Mouse (Mus musculus): ENCODE results near the gene Stag1.

Stag1 gene

GRCm38 (mm10) chr9:100969461-100969860 lies 371.9 kb downstream of the Stag1 start:
- DNase-seq = no peak

- no peak for DNase-seq
Observed at GRCm38 (mm10) chr9:100978666-100979065, 381.1 kb downstream of the Stag1 start.

- no peak for DNase-seq
Observed at GRCm38 (mm10) chr9:100979260-100979659, 381.7 kb downstream of the Stag1 start.

GRCm38 (mm10) chr9:100982786-100983185 lies 385.2 kb downstream of the Stag1 start:
- no peak for DNase-seq

GRCm38 (mm10) chr9:100984381-100985310 lies 387.0 kb downstream of the Stag1 start:
- DNase-seq = no peak

GRCm38 (mm10) chr9:100987006-100987405 lies 389.4 kb downstream of the Stag1 start:
- DNase-seq = no peak

- no peak for DNase-seq
Observed at GRCm38 (mm10) chr9:100987850-100988249, 390.3 kb downstream of the Stag1 start.

GRCm38 (mm10) chr9:100990609-100991008 lies 393.0 kb downstream of the Stag1 start:
- DNase-seq = no peak

GRCm38 (mm10) chr9:100991321-100991720 lies 393.7 kb downstream of the Stag1 start:
- no peak for DNase-seq

- DNase-seq = no peak
Observed at GRCm38 (mm10) chr9:100992191-100992590, 394.6 kb downstream of the Stag1 start.

- no peak for DNase-seq
Observed at GRCm38 (mm10) chr9:100993937-100994336, 396.3 kb downstream of the Stag1 start.

- no peak for DNase-seq
Observed at GRCm38 (mm10) chr9:100997138-100997537, 399.5 kb downstream of the Stag1 start.

- no peak for DNase-seq
Observed at GRCm38 (mm10) chr9:101002053-101002452, 404.5 kb downstream of the Stag1 start.

- DNase-seq = no peak
Observed at GRCm38 (mm10) chr9:101002841-101003240, 405.2 kb downstream of the Stag1 start.

GRCm38 (mm10) chr9:101003302-101003701 lies 405.7 kb downstream of the Stag1 start:
- DNase-seq = no peak

- no peak for DNase-seq
Observed at GRCm38 (mm10) chr9:101005866-101006265, 408.3 kb downstream of the Stag1 start.

Data from right cerebral cortex, postnatal 14 days (tissue).